Mouse (Mus musculus) hindbrain, embryonic 13.5 days (tissue): ENCODE results near the gene Olfr91. TPM values are rescaled to one million over a fixed set of nuclear protein-coding genes. Genes with fewer than 3 reads are reported as not detected.
A peak's percentile ranks its signal among the peaks of the same experiment; 100 is the strongest.

ENCODE experiments used
- ATAC-seq: fragments of 200-750 bp; cut with Nextera tagmentation; 2 replicates; pipeline ENCODE4 v1.8.0; 2017; ENCODE audit warnings: moderate TSS enrichment; ENCODE audit not compliant: low FRiP score
- H3K27ac ChIP-seq: fragments of 300-500 bp; sonication (generic); 2 replicates; pipeline ENCODE4 v1.5.1; 2015; ENCODE audit warnings: inconsistent platforms, mild to moderate bottlenecking, moderate library complexity
- H3K27me3 ChIP-seq: fragments of 300-500 bp; sonication (generic); 2 replicates; pipeline ENCODE4 v1.6.1; 2015; ENCODE audit warnings: mild to moderate bottlenecking, inconsistent platforms
- H3K36me3 ChIP-seq: fragments of 300-500 bp; sonication (generic); 2 replicates; pipeline ENCODE4 v1.6.1; 2015; ENCODE audit warnings: mild to moderate bottlenecking, inconsistent platforms
- H3K4me1 ChIP-seq: fragments of 300-500 bp; sonication (generic); replicated peaks from 2 replicates; pipeline ENCODE4 v1.6.1; 2015; ENCODE audit warnings: inconsistent platforms
- H3K4me2 ChIP-seq: fragments of 300-500 bp; sonication (generic); 2 replicates; pipeline ENCODE4 v1.6.1; 2015; ENCODE audit warnings: inconsistent platforms, mild to moderate bottlenecking, moderate library complexity
- H3K4me3 ChIP-seq: fragments of 300-500 bp; sonication (generic); 2 replicates; pipeline ENCODE4 v1.5.1; 2015; ENCODE audit warnings: mild to moderate bottlenecking, inconsistent platforms
- H3K9ac ChIP-seq: fragments of 300-500 bp; sonication (generic); 2 replicates; pipeline ENCODE4 v1.6.1; 2015; ENCODE audit warnings: mild to moderate bottlenecking, inconsistent platforms
- H3K9me3 ChIP-seq: fragments of 300-500 bp; sonication (generic); 2 replicates; pipeline ENCODE4 v1.6.1; 2016; ENCODE audit warnings: inconsistent platforms
- WGBS: fragments of 180-500 bp; shearing (Covaris S2); methylation state at CpG from one replicate; pipeline ENCODE4 v1.1.7; 2015; 5-methylcytosine and 5-hydroxymethylcytosine counted together
- polyA plus RNA-seq: library from polyadenylated mRNA; unstranded; fragments of >200 nt; fragmentation: Nextera tagmentation; extraction: Ambion mirVana; gene quantifications from 2 replicates; pipeline ENCODE4 v1.2.1, GENCODE M21; 2015

Gene Olfr91
- polyA plus RNA-seq, 1 experiment from 2014 or later, result not detected

- H3K27me3 ChIP-seq, result no peaks in the 10 kb centered on the region
- no peak overlapping the region for H3K4me2 ChIP-seq
- H3K27ac ChIP-seq, result no peak overlapping the region
- no peak overlapping the region for H3K4me3 ChIP-seq
- peaks cover 30% of the 10 kb centered on the region for H3K4me1 ChIP-seq
- H3K9me3 ChIP-seq, result no peaks in the 10 kb centered on the region
- no peak overlapping the region for H3K9ac ChIP-seq
- ATAC-seq, result no peak
- 92% methylated on average over 2 of the region's 2 CpGs for WGBS
- H3K36me3 ChIP-seq, result peaks cover 61% of the 10 kb centered on the region
Measured at GRCm38 (mm10) chr17:37075766-37076165, 22.3 kb downstream of the Olfr91 start.

DNA sequence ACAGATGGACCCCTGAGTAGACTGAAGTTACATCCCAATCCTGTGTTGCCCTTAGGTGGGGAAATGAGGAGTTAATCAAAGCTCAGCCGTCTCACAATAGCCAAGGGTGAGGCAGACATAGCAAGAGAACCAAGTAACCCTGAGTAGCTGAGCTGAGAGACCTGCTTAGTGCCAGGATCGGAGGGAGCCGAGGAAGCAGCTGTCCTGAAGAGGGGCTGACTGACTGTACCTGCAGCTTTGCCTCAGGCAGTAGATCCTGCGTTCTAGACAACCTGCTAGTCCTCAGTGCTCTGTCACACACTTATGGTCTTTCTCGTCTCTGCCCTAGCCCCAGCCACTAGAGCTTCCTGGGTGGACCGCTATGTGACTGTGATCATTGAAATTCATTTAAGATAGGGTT lies 22.9 kb downstream of the Olfr91 start:
- no peaks in the 10 kb centered on the region for H3K9me3 ChIP-seq
- no peak overlapping the region for H3K4me2 ChIP-seq
- H3K9ac ChIP-seq, result no peak overlapping the region
- peaks cover 67% of the 10 kb centered on the region for H3K36me3 ChIP-seq
- WGBS, result 90% methylated on average over 6 of the region's 6 CpGs
- no peak overlapping the region for H3K4me3 ChIP-seq
- H3K4me1 ChIP-seq, result peaks cover 28% of the 10 kb centered on the region
- no peaks in the 10 kb centered on the region for H3K27me3 ChIP-seq
- ATAC-seq, result no peak
- H3K27ac ChIP-seq, result no peak overlapping the region

GRCm38 (mm10) chr17:37072730-37073276 lies 25.3 kb downstream of the Olfr91 start:
- Histone ChIP-seq H3K4me1 (peaks cover 11% of the 10 kb centered on the region; the same call in 1 of the 2 replicates), H3K4me2 (no peak overlapping the region), H3K27ac (peak overlapping the region; percentile 59), H3K9me3 (no peaks in the 10 kb centered on the region), H3K27me3 (no peaks in the 10 kb centered on the region), H3K36me3 (peaks cover 91% of the 10 kb centered on the region), H3K9ac (no peak overlapping the region), H3K4me3 (no peak overlapping the region)
- WGBS, result 25% methylated on average over 11 of the region's 11 CpGs
- ATAC-seq, result 0 out of 2 replicates have a peak, but pooled peaks have one; percentile 23

- peak overlapping the region; percentile 30; the same call in 1 of the 2 replicates for H3K9ac ChIP-seq
- peak; percentile 65; the same call in 1 of the 2 replicates for ATAC-seq
- no peak overlapping the region for H3K4me3 ChIP-seq
- H3K27ac ChIP-seq, result peak overlapping the region; percentile 4; the same call in 1 of the 2 replicates
- no peak overlapping the region for H3K4me2 ChIP-seq
- WGBS, result 44% methylated on average over 12 of the region's 12 CpGs
- no peaks in the 10 kb centered on the region for H3K9me3 ChIP-seq
- H3K36me3 ChIP-seq, result peaks cover 97% of the 10 kb centered on the region
- no peaks in the 10 kb centered on the region for H3K27me3 ChIP-seq
- H3K4me1 ChIP-seq, result peaks cover 11% of the 10 kb centered on the region; the same call in 1 of the 2 replicates
Measured at GRCm38 (mm10) chr17:37072080-37072729, 25.9 kb downstream of the Olfr91 start.

- WGBS, result 88% methylated on average over 8 of the region's 8 CpGs
- H3K9ac ChIP-seq, result no peak overlapping the region
- H3K36me3 ChIP-seq, result peaks cover 98% of the 10 kb centered on the region
- no peak overlapping the region for H3K4me2 ChIP-seq
- H3K27ac ChIP-seq, result no peak overlapping the region
- no peak for ATAC-seq
- no peaks in the 10 kb centered on the region for H3K27me3 ChIP-seq
- H3K4me1 ChIP-seq, result peaks cover 11% of the 10 kb centered on the region; the same call in 1 of the 2 replicates
- H3K9me3 ChIP-seq, result no peaks in the 10 kb centered on the region
- H3K4me3 ChIP-seq, result no peak overlapping the region
Measured at GRCm38 (mm10) chr17:37070121-37070520, 28.0 kb downstream of the Olfr91 start.

- Histone ChIP-seq H3K27ac (0 out of 2 replicates have a peak overlapping the region, but pooled peaks have one; percentile 35), H3K4me2 (no peak overlapping the region), H3K36me3 (peaks cover 98% of the 10 kb centered on the region), H3K4me3 (no peak overlapping the region), H3K9ac (no peak overlapping the region), H3K9me3 (no peaks in the 10 kb centered on the region), H3K4me1 (peaks cover 11% of the 10 kb centered on the region; the same call in 1 of the 2 replicates), H3K27me3 (no peaks in the 10 kb centered on the region)
- no peak for ATAC-seq
- WGBS, result 83% methylated on average over 1 of the region's 1 CpGs
Measured at GRCm38 (mm10) chr17:37067861-37068260, 30.2 kb downstream of the Olfr91 start.

DNA sequence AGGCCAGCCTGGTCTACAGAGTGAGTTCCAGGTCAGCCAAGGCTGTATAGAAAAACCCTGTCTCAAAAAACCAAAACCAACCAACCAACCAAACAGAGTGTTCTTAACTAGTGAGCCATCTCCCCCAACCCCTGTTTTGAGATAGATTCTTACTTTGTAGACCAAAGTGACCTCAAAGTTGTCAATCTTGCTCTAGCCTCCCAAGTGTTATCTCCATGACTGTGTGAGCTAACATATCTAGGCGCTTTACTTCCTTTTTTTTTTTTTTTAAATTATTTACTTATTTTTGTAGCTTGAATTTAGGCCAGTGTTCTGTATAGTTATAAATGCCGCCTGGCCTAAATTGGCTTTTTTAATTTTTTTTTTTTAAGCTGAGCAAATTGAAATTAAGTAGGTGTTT lies 32.1 kb downstream of the Olfr91 start:
- Histone ChIP-seq H3K27ac (no peak overlapping the region), H3K4me3 (no peak overlapping the region), H3K4me1 (no peaks in the 10 kb centered on the region), H3K4me2 (no peak overlapping the region), H3K27me3 (no peaks in the 10 kb centered on the region), H3K9ac (no peak overlapping the region), H3K36me3 (peaks cover 97% of the 10 kb centered on the region), H3K9me3 (no peaks in the 10 kb centered on the region)
- ATAC-seq, result no peak
- WGBS, result 98% methylated on average over 2 of the region's 2 CpGs

- no peak overlapping the region for H3K4me2 ChIP-seq
- no peaks in the 10 kb centered on the region for H3K27me3 ChIP-seq
- H3K4me1 ChIP-seq, result no peaks in the 10 kb centered on the region
- no peaks in the 10 kb centered on the region for H3K9me3 ChIP-seq
- no peak overlapping the region for H3K4me3 ChIP-seq
- H3K27ac ChIP-seq, result no peak overlapping the region
- no peak for ATAC-seq
- no peak overlapping the region for H3K9ac ChIP-seq
- H3K36me3 ChIP-seq, result peaks cover 94% of the 10 kb centered on the region
- 73% methylated on average over 11 of the region's 11 CpGs for WGBS
Measured at GRCm38 (mm10) chr17:37063686-37064495, 34.2 kb downstream of the Olfr91 start.

- 80% methylated on average over 10 of the region's 10 CpGs for WGBS
- H3K4me3 ChIP-seq, result no peak overlapping the region
- H3K36me3 ChIP-seq, result peaks cover 94% of the 10 kb centered on the region
- no peak overlapping the region for H3K9ac ChIP-seq
- no peak for ATAC-seq
- no peaks in the 10 kb centered on the region for H3K9me3 ChIP-seq
- no peak overlapping the region for H3K27ac ChIP-seq
- H3K27me3 ChIP-seq, result no peaks in the 10 kb centered on the region
- H3K4me1 ChIP-seq, result no peaks in the 10 kb centered on the region
- H3K4me2 ChIP-seq, result no peak overlapping the region
Measured at GRCm38 (mm10) chr17:37063063-37063462, 35.0 kb downstream of the Olfr91 start.

DNA sequence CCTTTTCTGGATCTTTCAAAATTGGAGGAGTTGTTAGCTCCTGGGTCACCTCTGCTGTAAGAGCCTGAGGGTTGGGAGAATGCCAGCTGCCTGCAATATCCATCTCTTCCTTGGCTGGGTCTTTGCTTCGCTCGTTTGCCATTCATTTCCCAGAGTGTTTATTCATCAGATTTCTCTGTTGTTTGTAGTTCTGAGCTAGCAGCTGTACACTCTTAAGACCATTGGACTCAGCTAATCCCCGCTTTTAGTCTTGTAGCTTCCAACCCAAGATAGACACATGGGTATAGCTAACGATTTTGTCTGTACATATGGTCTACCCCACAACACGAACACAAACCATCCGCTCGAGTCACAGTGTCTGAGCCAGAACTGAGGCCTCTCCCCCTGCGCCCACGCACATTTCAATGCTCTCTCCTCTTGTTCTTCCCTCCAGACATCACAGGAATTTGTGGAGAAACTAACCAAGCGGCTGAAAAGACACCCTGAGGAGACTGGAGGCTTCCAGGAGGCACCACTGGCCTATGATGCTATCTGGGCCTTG lies 35.9 kb downstream of the Olfr91 start:
- 87% methylated on average over 10 of the region's 10 CpGs for WGBS
- Histone ChIP-seq H3K27me3 (no peaks in the 10 kb centered on the region), H3K9ac (no peak overlapping the region), H3K36me3 (peaks cover 90% of the 10 kb centered on the region), H3K4me1 (no peaks in the 10 kb centered on the region), H3K4me2 (no peak overlapping the region), H3K9me3 (no peaks in the 10 kb centered on the region), H3K27ac (no peak overlapping the region), H3K4me3 (no peak overlapping the region)
- ATAC-seq, result no peak

GRCm38 (mm10) chr17:37061435-37061834 lies 36.6 kb downstream of the Olfr91 start:
- WGBS, result 65% methylated on average over 3 of the region's 3 CpGs
- Histone ChIP-seq H3K4me1 (peaks cover 5% of the 10 kb centered on the region; the same call in 1 of the 2 replicates), H3K9me3 (no peaks in the 10 kb centered on the region), H3K9ac (no peak overlapping the region), H3K36me3 (peaks cover 89% of the 10 kb centered on the region), H3K27ac (no peak overlapping the region), H3K27me3 (no peaks in the 10 kb centered on the region), H3K4me2 (no peak overlapping the region), H3K4me3 (no peak overlapping the region)
- no peak for ATAC-seq

GRCm38 (mm10) chr17:37056957-37057356 lies 41.1 kb downstream of the Olfr91 start:
- Histone ChIP-seq H3K9me3 (no peaks in the 10 kb centered on the region), H3K9ac (no peak overlapping the region), H3K27ac (no peak overlapping the region), H3K4me3 (no peak overlapping the region), H3K36me3 (peaks cover 78% of the 10 kb centered on the region), H3K27me3 (no peaks in the 10 kb centered on the region), H3K4me1 (peaks cover 24% of the 10 kb centered on the region), H3K4me2 (no peak overlapping the region)
- ATAC-seq, result no peak
- WGBS, result 73% methylated on average over 6 of the region's 6 CpGs
